Mouse (Mus musculus) bone marrow, adult 2 months (tissue): ENCODE measurements at regions not wholly inside any gene's neighbourhood (a gene's known extent, or its start where the extent isn't known, plus 50 kb on each side); places are given as distances from the start of the nearest gene placed in this dataset.
"Not testable (repeated sequence)": the region's sequence is repeated elsewhere in the genome, so short reads cannot be mapped to it uniquely, and the experiment has no call there.

ENCODE experiments used
- CTCF ChIP-seq: fragments of 200-500 bp; IDR thresholded peaks from 2 replicates; pipeline ENCODE4 v1.5.1; 2011; ENCODE audit warnings: low read length, control low read depth; ENCODE audit not compliant: control insufficient read depth, insufficient read depth
- POLR2A ChIP-seq: fragments of 200-500 bp; IDR thresholded peaks from 2 replicates; pipeline ENCODE4 v1.6.1; 2011; ENCODE audit warnings: low read depth, mild to moderate bottlenecking, control low read depth, low read length, borderline replicate concordance; ENCODE audit not compliant: control insufficient read depth

- TF ChIP-seq CTCF, POLR2A: not testable (repeated sequence)
Observed at GRCm38 (mm10) chr8:19980346-19980726, 77.1 kb downstream of the Gm31371 start.
